Mouse (Mus musculus): ENCODE data around the gene Ppp2r5a. TPM values are rescaled to one million over a fixed set of nuclear protein-coding genes. Genes with fewer than 3 reads are reported as not detected.
A peak's percentile ranks its signal among the peaks of the same experiment; 100 is the strongest.

Ppp2r5a gene
- total RNA-seq, 2 experiments from 2014 or later: 60.3 to 62.8 TPM

- peak; percentile 76 for ATAC-seq (replicated peaks; ENCODE audit: low FRiP score, poor library complexity, severe bottlenecking)
Measured at GRCm38 (mm10) chr1:191391311-191391710, 11.8 kb downstream of the Ppp2r5a start.

GRCm38 (mm10) chr1:191384786-191385430 is 18.2 kb downstream of the Ppp2r5a start:
- ATAC-seq (replicated peaks; ENCODE audit: low FRiP score, poor library complexity, severe bottlenecking): no peak

- ATAC-seq (replicated peaks; ENCODE audit: low FRiP score, poor library complexity, severe bottlenecking): no peak
Measured at GRCm38 (mm10) chr1:191381955-191382736, 20.9 kb downstream of the Ppp2r5a start.

DNA sequence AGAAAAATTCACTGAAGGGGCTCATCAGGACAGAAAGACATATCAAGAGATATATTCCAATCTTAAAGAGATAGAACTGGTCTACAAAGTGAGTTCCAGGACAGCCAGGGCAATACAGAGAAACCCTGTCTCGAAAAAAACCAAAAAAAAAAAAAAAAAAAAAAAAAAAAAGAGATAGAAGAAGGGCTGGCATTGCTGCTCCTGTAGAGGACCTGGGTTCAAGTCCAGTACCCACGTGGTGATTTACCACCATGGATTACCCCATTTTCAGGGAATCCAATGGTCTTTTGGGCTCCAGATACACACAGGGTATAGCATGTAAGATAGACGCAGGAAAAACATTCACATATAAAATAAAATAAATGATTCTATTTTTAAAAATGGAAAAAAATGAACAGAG is 22.2 kb downstream of the Ppp2r5a start:
- ATAC-seq (replicated peaks; ENCODE audit: low FRiP score, poor library complexity, severe bottlenecking): no peak

- no peak for ATAC-seq (replicated peaks; ENCODE audit: low FRiP score, poor library complexity, severe bottlenecking)
Measured at GRCm38 (mm10) chr1:191378080-191378479, 25.0 kb downstream of the Ppp2r5a start.

DNA sequence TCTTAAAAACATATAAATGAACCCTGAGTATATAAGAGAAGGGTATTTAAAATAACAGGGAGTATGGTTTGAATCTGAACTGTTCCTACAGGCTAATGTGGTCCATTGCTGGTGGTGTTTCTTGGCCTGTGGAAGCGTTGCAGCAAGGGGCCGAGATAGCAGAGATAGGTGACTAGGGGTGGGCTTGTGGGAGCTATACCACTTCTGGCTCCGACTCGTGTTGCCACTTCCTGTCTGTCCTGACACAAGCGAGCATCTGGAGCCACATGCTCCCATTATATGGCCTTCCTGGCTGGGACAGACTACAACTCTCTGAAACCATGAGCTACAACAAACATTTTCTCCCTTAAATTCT is 27.5 kb downstream of the Ppp2r5a start:
- no peak for ATAC-seq (replicated peaks; ENCODE audit: low FRiP score, poor library complexity, severe bottlenecking)

DNA sequence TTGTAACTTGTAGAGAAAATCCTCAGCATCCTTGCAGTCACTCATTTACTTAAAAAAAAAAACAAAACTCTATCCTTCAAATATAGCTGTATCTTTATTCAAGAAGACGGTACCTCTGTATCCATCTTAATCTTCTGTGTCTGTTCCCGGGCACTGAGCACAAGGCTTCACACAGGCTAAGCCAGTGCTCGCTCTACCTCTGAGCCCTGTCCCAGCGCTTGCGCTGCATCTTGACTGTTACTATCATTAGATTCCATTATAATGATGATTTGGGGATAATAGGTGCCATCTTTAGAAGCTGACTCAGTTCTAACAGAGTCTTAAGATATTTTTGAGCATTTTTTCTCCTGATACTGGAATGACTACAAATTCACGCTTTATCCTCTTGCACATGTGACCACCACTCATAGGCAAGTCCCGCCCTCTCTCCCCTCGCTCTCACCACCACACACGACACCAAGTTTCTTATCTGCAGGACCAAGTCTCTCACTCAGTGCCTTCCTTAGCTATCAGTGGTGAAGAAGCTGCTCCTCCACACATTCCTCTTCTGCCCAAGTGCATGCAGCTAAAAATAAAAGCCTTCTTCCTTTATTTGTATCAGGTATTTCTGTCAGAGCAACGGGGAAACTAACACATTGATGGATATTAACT is 28.0 kb downstream of the Ppp2r5a start:
- ATAC-seq (replicated peaks; ENCODE audit: low FRiP score, poor library complexity, severe bottlenecking): peak; percentile 78

DNA sequence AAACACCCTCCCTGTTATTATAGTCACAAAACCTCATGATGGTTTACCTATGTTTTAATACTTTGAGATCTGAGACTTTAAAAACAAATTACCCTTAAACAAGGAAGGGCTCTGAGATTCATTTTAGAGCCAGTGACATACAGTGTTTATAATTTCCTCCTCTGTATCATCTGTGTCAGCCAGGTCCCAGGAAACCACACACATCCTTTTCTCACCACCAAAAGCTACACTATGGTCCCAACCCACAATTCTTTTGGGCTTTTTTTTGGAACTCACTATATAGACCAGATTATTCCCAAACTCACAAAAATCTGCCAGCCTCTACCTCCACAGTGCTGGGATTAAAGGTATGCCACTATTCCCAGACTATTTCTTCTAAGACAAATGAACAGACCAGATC is 33.9 kb downstream of the Ppp2r5a start:
- ATAC-seq (replicated peaks; ENCODE audit: low FRiP score, poor library complexity, severe bottlenecking): no peak

DNA sequence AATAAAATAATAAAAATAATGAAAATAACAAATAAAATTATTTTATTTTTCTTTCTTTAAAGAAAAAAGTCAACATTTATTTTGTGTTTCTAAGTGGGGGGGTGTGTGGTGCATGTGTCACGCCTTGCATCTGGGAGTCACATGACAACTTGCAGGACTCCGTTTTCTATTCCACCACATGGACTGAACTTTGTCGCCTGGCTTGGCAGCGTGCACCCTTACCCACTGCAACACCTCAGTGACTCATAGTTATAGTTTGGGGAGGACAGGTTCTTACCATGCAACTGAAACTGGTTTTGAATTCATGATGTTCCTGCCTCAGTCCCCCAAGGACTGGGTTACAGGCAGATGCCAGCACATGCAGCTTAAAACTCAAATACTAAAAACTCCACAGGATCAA is 34.9 kb downstream of the Ppp2r5a start:
- ATAC-seq (replicated peaks; ENCODE audit: low FRiP score, poor library complexity, severe bottlenecking): no peak

DNA sequence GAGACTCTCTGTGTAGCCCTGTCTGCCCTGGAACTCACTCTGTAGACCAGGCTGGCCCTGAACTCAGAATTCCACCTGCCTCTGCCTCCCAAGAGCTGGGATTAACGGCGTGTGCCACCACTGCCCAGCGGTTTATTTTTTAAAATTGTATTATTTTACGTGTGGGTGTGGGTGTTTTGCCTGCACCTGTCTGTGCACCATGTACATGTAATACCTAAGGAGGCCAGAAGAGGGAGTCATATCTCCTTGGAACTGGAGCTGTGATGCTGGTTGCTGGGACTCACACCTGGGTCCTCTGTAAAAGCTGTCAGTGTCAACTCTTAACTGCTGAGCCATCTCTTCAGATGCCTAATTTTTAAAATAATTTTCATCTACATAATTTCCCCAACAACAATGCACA is 38.6 kb downstream of the Ppp2r5a start:
- peak; percentile 88 for ATAC-seq (replicated peaks; ENCODE audit: low FRiP score, poor library complexity, severe bottlenecking)

DNA sequence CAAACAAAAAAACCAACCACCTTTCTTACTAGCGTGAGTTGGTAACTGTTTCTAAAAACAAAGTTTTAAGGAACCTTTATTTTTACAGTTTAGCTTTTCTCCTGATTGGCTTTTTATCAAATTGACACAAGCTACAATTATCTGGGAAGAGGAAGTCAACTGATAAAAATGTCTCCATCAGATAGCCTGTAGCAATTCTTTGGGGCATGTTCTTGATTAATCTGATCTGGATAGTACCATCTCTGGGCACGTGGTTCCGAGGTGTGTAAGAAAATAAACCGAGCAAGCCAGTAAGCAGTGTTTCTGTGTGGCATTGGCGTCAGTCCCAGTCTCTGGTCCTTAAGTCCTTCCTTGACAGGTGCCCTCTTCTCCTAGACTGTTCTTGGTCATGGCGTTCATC is 40.7 kb downstream of the Ppp2r5a start:
- no peak for ATAC-seq (replicated peaks; ENCODE audit: low FRiP score, poor library complexity, severe bottlenecking)

- ATAC-seq (replicated peaks; ENCODE audit: low FRiP score, poor library complexity, severe bottlenecking): no peak
Measured at GRCm38 (mm10) chr1:191359478-191359877, 43.6 kb downstream of the Ppp2r5a start.

GRCm38 (mm10) chr1:191356936-191357335 is 46.1 kb downstream of the Ppp2r5a start:
- ATAC-seq (replicated peaks; ENCODE audit: low FRiP score, poor library complexity, severe bottlenecking): no peak

GRCm38 (mm10) chr1:191353836-191354235 is 49.2 kb downstream of the Ppp2r5a start:
- ATAC-seq (replicated peaks; ENCODE audit: low FRiP score, poor library complexity, severe bottlenecking): no peak

DNA sequence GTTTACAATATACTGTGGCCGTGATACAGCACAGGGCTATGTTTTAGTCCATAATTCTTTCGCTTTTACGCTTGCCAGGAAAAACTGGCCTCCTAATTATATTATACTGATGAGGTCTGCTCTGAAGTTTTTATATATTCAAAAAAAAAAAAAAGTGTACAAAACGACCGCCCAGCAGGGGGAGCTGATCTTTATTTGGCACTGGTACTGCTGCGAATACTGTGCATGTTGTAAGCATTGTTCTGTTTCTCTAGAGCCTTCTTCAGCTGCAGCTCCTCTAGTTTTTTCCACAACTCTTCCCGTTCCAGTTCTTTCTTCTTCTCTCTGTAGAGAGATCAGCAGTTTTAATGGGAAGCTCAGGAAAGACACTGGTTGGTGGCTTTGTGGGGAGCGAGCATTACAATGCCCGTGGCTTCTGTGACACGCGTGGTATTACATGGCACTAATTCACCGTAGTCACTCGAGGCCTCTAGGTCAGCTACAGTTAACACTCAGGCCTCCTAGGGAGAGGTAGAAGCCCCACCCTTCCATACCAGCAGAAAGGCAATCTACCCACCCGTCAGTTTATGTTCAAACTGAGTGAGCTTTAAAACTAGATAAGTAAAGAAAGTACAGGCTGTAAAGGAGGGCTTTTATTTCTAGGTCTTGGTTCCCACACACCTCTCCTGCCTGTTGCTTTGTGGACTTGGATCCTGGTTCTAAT is 50.1 kb downstream of the Ppp2r5a start:
- ATAC-seq (replicated peaks; ENCODE audit: low FRiP score, poor library complexity, severe bottlenecking): no peak

GRCm38 (mm10) chr1:191350355-191350754 is 52.7 kb downstream of the Ppp2r5a start:
- ATAC-seq (replicated peaks; ENCODE audit: low FRiP score, poor library complexity, severe bottlenecking): no peak

DNA sequence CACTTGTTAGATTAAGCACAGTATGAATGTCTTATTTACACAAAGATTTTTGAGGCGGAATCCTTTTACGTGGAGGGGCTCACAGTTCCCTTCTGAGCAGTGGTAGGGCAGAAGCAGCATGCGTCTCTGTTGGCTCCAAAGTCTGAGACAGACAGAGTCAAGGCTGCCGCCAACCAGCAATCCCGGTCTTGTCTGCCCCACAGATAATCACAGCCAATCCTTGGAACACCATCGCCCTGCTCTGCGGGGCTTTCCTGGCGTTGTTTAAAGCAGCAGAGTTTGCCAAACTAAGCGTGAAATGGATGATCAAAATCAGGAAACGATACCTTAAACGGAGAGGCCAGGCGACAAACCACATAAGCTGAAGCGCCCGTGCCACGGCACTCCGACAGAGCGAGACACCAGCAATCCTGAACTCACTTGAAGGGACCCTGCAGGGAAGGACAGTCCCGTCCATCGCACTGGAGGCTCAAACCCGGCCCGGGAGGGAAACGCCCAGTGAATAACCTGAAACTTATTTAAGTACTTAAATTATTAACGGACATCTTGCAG is 53.5 kb downstream of the Ppp2r5a start:
- no peak for ATAC-seq (replicated peaks; ENCODE audit: low FRiP score, poor library complexity, severe bottlenecking)

- no peak for ATAC-seq (replicated peaks; ENCODE audit: low FRiP score, poor library complexity, severe bottlenecking)
Measured at GRCm38 (mm10) chr1:191348996-191349395, 54.1 kb downstream of the Ppp2r5a start.

- no peak for ATAC-seq (replicated peaks; ENCODE audit: low FRiP score, poor library complexity, severe bottlenecking)
Measured at GRCm38 (mm10) chr1:191348592-191348991, 54.5 kb downstream of the Ppp2r5a start.

GRCm38 (mm10) chr1:191347602-191348001 is 55.5 kb downstream of the Ppp2r5a start:
- ATAC-seq (replicated peaks; ENCODE audit: low FRiP score, poor library complexity, severe bottlenecking): no peak
